Mouse (Mus musculus) layer of hippocampus, adult 18-20 months (tissue): Measurements from ENCODE around the gene Myh6. TPM values are rescaled to one million over a fixed set of nuclear protein-coding genes. Genes with fewer than 3 reads are reported as not detected.
A peak's percentile ranks its signal among the peaks of the same experiment; 100 is the strongest.

ENCODE experiments used
- DNase-seq, 2 experiments: peaks; one replicate each; pipeline ENCODE4 v3.0.0; 2022; ENCODE audit warnings: low spot score in 2 of 2
- total RNA-seq, 2 experiments: library from RNA; stranded (reverse); gene quantifications; 2 replicates each; pipeline ENCODE4 v1.2.3; 2021

The Myh6 gene
- total RNA-seq, 2 experiments from 2014 or later, result 3.7 to 5.0 TPM

GRCm38 (mm10) chr14:54937361-54938182, 29.2 kb downstream of the Myh6 start:
- no peak for DNase-seq

GRCm38 (mm10) chr14:54936831-54937160, 29.9 kb downstream of the Myh6 start:
- DNase-seq, result no peak

DNA sequence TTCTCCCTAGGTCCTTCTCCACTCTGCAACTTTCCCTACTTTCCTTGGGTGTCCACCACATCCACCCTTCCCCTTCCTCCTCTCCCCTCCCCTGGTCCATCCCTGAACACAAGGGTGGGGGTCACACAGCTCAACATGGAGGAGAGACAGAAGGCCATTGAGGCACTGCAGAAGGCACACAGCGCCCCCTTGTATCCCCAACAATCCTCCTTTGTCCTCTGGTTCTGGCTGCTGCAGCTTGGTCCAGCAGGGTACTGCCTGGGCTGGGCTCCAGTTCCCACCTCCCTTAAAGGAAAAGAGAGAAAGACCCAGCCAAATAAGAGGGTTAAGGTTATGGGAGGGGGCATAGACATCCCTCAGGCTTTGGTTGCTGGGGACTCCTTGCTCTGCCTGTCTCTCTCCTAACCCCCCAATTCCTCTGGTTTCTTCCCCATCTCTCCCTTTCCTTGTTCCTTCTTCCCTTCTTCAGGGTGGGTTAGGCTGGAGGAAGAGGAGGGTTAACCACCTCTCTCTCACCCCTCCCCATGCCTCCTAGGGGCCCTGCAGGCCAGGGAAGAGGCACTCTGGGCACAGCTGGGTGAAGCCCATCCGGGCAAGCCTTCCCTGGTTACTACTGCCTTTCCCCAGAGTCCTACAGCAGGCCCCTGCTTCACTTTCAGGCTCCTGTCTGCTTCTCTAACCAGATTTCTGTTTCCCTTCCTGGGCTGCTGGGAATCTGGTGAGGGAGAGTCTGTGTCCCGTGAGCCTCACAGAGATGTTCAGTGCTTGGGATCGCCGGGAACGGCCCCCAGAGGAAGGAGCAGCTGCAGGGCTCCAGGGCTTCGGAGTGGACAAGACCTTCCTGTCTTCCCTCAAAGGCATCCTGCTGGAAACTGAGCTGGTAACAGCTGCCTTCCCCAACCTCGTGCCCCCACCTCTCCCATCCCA, 30.6 kb downstream of the Myh6 start, which contains the start of gene Cmtm5:
Gene Cmtm5 (plus strand): TSS at position 358 of the 927 bp plus-strand sequence.
- DNase-seq, result peak; percentile 54 to 84

DNA sequence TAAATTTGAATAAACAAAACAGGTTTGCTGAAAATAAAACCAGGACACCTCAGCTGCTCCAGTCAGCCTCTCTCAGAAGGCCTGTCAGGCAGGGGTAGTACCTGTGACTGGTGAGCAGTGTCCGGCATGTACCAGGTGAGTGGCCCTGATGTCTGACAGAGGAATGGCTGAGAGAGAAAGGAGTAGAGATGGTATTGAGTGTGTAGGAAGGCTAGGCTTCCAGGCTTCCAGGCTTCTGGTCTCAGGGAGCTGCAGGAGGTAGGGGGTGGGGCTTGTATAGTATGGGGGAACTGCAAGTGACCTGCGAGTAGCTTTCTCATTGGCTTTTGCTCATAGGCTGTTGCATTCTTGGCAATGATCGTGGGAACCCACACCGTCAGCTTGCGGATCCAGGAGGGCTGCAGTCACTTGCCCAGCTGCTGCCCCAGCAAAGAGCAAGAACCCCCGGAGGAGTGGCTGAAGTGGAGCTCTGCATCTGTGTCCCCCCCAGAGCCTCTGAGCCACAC, 34.0 kb downstream of the Myh6 start, which contains the start of gene Il25:
Gene Il25 (plus strand): TSS at position 51 of the 506 bp plus-strand sequence.
- DNase-seq, result no peak

GRCm38 (mm10) chr14:54930431-54930830, 36.3 kb downstream of the Myh6 start:
- DNase-seq, result no peak

DNA sequence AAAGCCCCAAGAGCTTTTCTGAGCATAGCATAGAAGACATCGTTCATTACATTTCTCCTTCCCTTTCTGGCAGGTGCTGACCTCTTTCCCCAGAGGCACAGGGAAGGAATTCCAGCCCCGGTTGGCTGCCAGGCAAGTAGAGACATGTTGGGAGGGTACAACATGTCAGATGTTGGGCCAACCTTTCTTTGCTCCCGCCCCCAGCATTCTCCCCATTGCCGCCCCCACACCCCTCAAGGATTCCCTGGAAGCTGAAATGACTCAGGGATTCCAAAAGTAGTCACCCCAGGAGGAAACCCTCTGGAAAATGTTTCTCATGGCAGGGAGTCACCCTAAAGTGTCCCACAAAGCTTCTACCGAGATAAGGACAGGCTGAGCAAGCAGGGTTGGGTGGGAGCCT, 36.9 kb downstream of the Myh6 start:
- DNase-seq, result no peak

DNA sequence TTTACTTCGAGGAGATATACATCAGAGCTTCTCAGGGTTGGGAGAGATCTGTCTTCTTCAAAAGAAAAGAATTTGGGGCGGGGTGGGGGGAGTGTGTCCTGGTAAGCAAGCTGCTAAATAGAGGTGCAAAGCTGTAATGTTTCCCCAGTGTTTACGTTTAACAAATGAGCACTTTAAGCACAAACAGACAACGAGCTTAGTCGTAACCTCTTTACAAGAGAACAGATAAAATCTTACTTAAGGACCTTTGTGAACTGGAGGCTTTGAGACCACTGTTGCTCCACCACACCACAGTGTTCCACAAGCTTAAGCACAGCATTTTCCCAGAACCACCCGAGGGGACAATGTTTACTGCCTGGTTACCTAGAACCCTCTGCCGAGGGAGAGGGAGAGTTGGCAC, 39.4 kb downstream of the Myh6 start:
- DNase-seq, result no peak

- peak in 1 of 2 experiments; percentile 42 for DNase-seq
Measured at GRCm38 (mm10) chr14:54926401-54927158, 40.1 kb downstream of the Myh6 start.

- DNase-seq, result peak in 1 of 2 experiments; percentile 31
Measured at GRCm38 (mm10) chr14:54925349-54926342, 41.1 kb downstream of the Myh6 start, which contains the start of gene Efs. TSS of gene Efs (minus strand) at chr14:54926126.

DNA sequence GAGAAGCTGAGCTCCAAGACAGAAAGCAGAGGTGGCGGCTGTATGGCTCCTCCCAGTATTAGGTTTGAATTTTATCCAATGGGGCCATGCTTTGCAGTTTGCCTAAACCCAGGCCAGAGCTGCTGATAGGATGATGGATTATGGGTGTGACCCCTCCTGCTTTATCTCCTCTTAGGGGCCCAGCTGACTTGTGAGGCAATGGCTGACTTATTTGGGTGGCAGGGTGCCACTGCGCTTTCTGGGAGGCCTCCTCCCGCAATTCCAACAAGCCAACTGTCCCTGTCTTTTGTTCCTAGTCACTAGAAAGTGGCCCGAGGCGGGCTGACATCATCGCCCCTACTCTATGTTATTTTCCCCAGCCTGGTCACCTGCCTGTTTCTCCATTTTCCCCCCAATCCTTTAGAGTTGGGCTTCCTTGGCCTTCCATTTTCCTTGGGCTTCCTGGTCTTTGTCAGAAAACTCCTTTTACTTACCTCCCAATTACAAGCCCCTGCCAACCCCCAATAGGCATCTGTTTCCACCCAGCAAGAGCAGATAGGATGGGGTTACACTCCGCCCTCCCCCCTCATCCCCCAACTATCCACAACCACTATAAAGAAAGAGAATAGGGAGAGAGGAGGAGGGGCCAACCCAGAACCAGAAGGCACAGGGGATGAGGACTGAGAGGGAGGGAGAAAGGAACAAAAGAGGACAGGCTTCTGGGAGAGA, 41.9 kb downstream of the Myh6 start:
- no peak for DNase-seq

DNA sequence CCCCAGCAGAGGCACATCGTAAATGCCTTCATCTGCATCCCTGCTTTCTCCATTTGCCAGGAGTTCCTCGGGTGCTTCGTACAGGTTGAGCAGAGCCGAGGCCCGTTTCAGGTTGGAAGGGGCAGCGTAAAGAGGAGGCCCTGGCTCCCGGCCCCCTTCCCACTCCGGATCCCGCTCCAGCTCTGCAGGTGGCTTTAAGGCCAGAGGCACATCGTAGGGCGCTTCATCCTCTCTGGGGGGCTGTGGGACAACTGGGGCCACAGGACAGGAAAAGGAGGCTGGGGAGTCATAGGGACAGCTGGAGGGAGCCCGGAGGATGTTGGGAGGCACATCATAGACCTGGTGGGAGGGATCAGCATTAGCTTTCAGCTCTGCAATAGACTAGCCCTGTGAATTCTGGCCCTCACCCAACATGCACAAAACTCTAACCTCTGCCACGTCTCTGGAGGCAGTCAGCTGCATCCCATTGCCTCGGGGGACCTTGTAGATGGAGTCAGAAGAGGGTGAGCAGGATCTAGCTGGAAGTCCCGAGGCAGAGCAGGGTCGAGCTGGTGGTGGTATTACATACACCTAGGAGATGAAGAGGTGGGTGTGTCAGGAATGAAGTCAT, 46.5 kb downstream of the Myh6 start:
- DNase-seq, result no peak

- DNase-seq, result no peak
Measured at GRCm38 (mm10) chr14:54913343-54913742, 53.4 kb downstream of the Myh6 start.

GRCm38 (mm10) chr14:54912886-54913285, 53.8 kb downstream of the Myh6 start, which contains the start of gene Slc22a17:
TSS of gene Slc22a17 (minus strand) at chr14:54913132.
- peak; percentile 82 to 88 for DNase-seq

- DNase-seq, result peak in 1 of 2 experiments; percentile 34
Measured at GRCm38 (mm10) chr14:54912109-54912850, 54.4 kb downstream of the Myh6 start.

- DNase-seq, result no peak
Measured at GRCm38 (mm10) chr14:54908682-54909081, 58.0 kb downstream of the Myh6 start.

GRCm38 (mm10) chr14:54903641-54904040, 63.1 kb downstream of the Myh6 start:
- no peak for DNase-seq

DNA sequence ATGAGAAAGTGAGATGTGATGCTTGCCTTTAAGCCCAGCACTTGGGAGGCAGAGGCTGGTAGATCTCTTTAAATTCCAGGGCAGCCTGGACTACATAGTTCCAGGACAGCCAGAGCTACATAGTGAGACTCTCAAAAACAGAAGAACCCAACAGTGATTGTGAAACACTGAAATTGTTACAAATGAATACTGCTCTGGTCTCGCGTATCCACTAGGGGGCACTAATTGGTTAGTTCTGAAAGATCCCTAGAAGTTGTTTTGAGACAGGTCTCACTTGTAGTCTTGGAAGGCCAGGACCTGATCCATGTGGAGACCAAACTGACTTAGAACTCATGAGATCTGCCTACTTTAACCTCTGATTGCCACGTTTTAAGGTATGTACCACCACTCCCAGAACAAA, 66.3 kb downstream of the Myh6 start:
- DNase-seq, result peak; percentile 63 to 92

DNA sequence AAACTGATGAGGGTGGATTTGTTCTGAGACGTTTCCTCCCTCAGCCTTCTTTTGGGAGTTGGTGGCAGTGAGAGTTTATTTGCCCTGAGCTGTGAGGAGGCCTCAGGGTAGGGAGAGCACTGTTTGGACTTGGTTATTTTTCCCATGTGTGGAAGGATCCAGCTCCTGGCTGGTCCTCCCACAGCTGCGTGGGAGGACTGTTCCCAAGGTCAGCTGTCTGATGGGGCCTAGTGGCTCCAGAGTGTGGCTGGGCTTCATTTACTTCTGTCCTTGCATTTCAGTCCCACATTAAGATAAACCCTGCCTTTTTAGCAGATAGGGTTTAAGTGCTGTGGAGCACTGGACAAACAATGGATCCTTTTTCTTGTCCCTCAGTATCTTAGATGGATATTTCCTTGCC, 69.3 kb downstream of the Myh6 start:
- no peak for DNase-seq
